Mouse (Mus musculus) kidney, postnatal 0 days (tissue): Measurements from ENCODE around the gene Canx. TPM values are rescaled to one million over a fixed set of nuclear protein-coding genes. Genes with fewer than 3 reads are reported as not detected.

Experiments
- ATAC-seq: fragments of 200-750 bp; cut with Nextera tagmentation; replicated peaks from 2 replicates; pipeline ENCODE4 v1.8.0; 2017; ENCODE audit warnings: low read depth, moderate number of reproducible peaks, moderate TSS enrichment, moderate library complexity; ENCODE audit not compliant: low FRiP score
- DNase-seq: peaks from one replicate; pipeline ENCODE4 v3.0.0-alpha.2; 2016; ENCODE audit warnings: low spot score
- H3K27ac ChIP-seq: fragments of 300-500 bp; sonication (generic); 2 replicates; pipeline ENCODE4 v1.5.1; 2014; ENCODE audit warnings: mild to moderate bottlenecking
- H3K27me3 ChIP-seq: fragments of 300-500 bp; sonication (generic); 2 replicates; pipeline ENCODE4 v1.6.1; 2014; ENCODE audit warnings: low read length, mixed read lengths; ENCODE audit not compliant: insufficient read depth
- H3K36me3 ChIP-seq: fragments of 300-500 bp; sonication (generic); 2 replicates; pipeline ENCODE4 v1.6.1; 2014; ENCODE audit warnings: low read length, mixed read lengths; ENCODE audit not compliant: insufficient read depth
- H3K4me1 ChIP-seq: fragments of 300-500 bp; sonication (generic); replicated peaks from 2 replicates; pipeline ENCODE4 v1.6.1; 2014; ENCODE audit warnings: antibody characterized with exemption, low read length, mixed read lengths; ENCODE audit not compliant: insufficient read depth
- H3K4me2 ChIP-seq: fragments of 300-500 bp; sonication (generic); 2 replicates; pipeline ENCODE4 v1.6.1; 2014; ENCODE audit warnings: mild to moderate bottlenecking, low read length, moderate library complexity, mixed read lengths
- H3K4me3 ChIP-seq: fragments of 300-500 bp; sonication (generic); replicated peaks from 2 replicates; pipeline ENCODE4 v1.5.1; 2014; ENCODE audit warnings: low read depth, low read length
- H3K9ac ChIP-seq: fragments of 300-500 bp; sonication (generic); 2 replicates; pipeline ENCODE4 v1.6.1; 2014; ENCODE audit warnings: low read depth, low read length
- H3K9me3 ChIP-seq: fragments of 300-500 bp; sonication (generic); replicated peaks from 2 replicates; pipeline ENCODE4 v1.6.1; 2016; ENCODE audit warnings: low read length, inconsistent platforms, mixed read lengths
- CTCF ChIP-seq: IDR thresholded peaks from 2 replicates; pipeline ENCODE4 v1.5.1; 2016; ENCODE audit warnings: antibody characterized with exemption, low read depth, mild to moderate bottlenecking, moderate library complexity
- whole genome bisulfite sequencing: fragments of 180-500 bp; shearing (Covaris S2); extraction: QIAGEN DNeasy Blood & Tissue Kit; methylation state at CpG from one replicate; pipeline ENCODE4 v1.1.7; 2014; 5-methylcytosine and 5-hydroxymethylcytosine counted together
- microRNA counts: library from miRNA; unstranded; fragments of <30 nt; microRNA quantifications from one replicate; lab custom pipeline; 2015
- microRNA-seq: library from miRNA; unstranded; fragments of <30 nt; microRNA quantifications from one replicate; pipeline ENCODE4, GENCODE M21; 2016
- polyA plus RNA-seq: library from polyadenylated mRNA; unstranded; fragments of >200 nt; fragmentation: Nextera tagmentation; extraction: Ambion mirVana; gene quantifications from 2 replicates; pipeline ENCODE4 v1.2.1, GENCODE M21; 2015

Gene Canx
- polyA plus RNA-seq, 1 experiment from 2014 or later = 302 TPM

- Histone ChIP-seq H3K27me3 (no peaks in the 10 kb centered on the region), H3K9me3 (no peaks in the 10 kb centered on the region), H3K4me3 (no peak overlapping the region), H3K4me2 (no peak overlapping the region), H3K9ac (0 out of 2 replicates have a peak overlapping the region, but pooled peaks have one; percentile 35), H3K4me1 (peaks cover 6% of the 10 kb centered on the region; the same call in 1 of the 2 replicates), H3K27ac (peak overlapping the region; percentile 84), H3K36me3 (peaks cover 13% of the 10 kb centered on the region)
- no peak for TF ChIP-seq CTCF
- 42% methylated on average over 3 of the region's 3 CpGs for WGBS
- peak; percentile 45; the same call in 1 of the 2 replicates for ATAC-seq
- peak; percentile 86 for DNase-seq
Measured at GRCm38 (mm10) chr11:50252166-50252565, 73.3 kb downstream of the Canx start.

- no peak for TF ChIP-seq CTCF
- Histone ChIP-seq H3K9me3 (no peaks in the 10 kb centered on the region), H3K4me2 (no peak overlapping the region), H3K27me3 (no peaks in the 10 kb centered on the region), H3K36me3 (no peaks in the 10 kb centered on the region), H3K4me1 (peaks cover 6% of the 10 kb centered on the region; the same call in 1 of the 2 replicates), H3K4me3 (no peak overlapping the region), H3K27ac (no peak overlapping the region), H3K9ac (no peak overlapping the region)
- 50% methylated on average over 7 of the region's 7 CpGs for WGBS
- ATAC-seq (no peak), DNase-seq (no peak)
Measured at GRCm38 (mm10) chr11:50248473-50249171, 76.9 kb downstream of the Canx start.

- no peak for TF ChIP-seq CTCF
- Histone ChIP-seq H3K9ac (no peak overlapping the region), H3K27ac (no peak overlapping the region), H3K4me2 (no peak overlapping the region), H3K4me1 (no peaks in the 10 kb centered on the region), H3K4me3 (no peak overlapping the region), H3K9me3 (no peaks in the 10 kb centered on the region), H3K27me3 (no peaks in the 10 kb centered on the region), H3K36me3 (no peaks in the 10 kb centered on the region)
- WGBS = 62% methylated on average over 5 of the region's 5 CpGs
- no peak for ATAC-seq
- DNase-seq = no peak
Measured at GRCm38 (mm10) chr11:50245269-50245668, 80.2 kb downstream of the Canx start.

MicroRNA genes within 50 kb of the gene (microRNA counts, 519-probe panel; counts per million panel counts)
- microRNA mmu-miR-804 (lab: Ali Mortazavi, UCI) = 3,818 counts per million, percentile 74 among the panel's probes with 10 or more counts

Small RNAs within 50 kb of the gene (microRNA-seq; reads per million reads assigned to microRNA genes)
- not detected for gene Mir804

Other genes with a start within 250 kb of the Canx start
- 28.5 and 30.3 TPM in 2 replicates for gene Tbc1d9b, start 194.3 kb downstream of the Canx start, polyA plus RNA-seq
- 20.8 and 22.9 TPM in 2 replicates for gene Mrnip, start 151.2 kb downstream of the Canx start, polyA plus RNA-seq
- 326 and 333 TPM in 2 replicates for gene Sqstm1, start 114.8 kb downstream of the Canx start, polyA plus RNA-seq
- gene Mgat4b, start 114.8 kb downstream of the Canx start, polyA plus RNA-seq = 53.4 and 62.1 TPM in 2 replicates
- gene Ltc4s, start 87.1 kb downstream of the Canx start, polyA plus RNA-seq = 8.5 and 9.6 TPM in 2 replicates
- 5.0 and 6.0 TPM in 2 replicates for gene Maml1, start 33.4 kb downstream of the Canx start, polyA plus RNA-seq
- 1.4 and 1.5 TPM in 2 replicates for gene Cby3, start 28.8 kb upstream of the Canx start, polyA plus RNA-seq
- gene Hnrnph1, start 51.3 kb upstream of the Canx start, polyA plus RNA-seq = 294 and 309 TPM in 2 replicates
- gene Rufy1, start 105.5 kb upstream of the Canx start, polyA plus RNA-seq = 29.0 and 31.7 TPM in 2 replicates